Mouse (Mus musculus) MEL (cell line): Measurements from ENCODE around the gene Tecta. TPM values are rescaled to one million over a fixed set of nuclear protein-coding genes. Genes with fewer than 3 reads are reported as not detected.

Source experiments
- DNase-seq: peaks from one replicate; pipeline ENCODE4 v3.0.0; 2011; ENCODE audit warnings: low read depth, low spot score
- H3K27ac ChIP-seq: 2 replicates; pipeline ENCODE4 v1.5.1; 2012; ENCODE audit warnings: low read depth, mild to moderate bottlenecking, control low read depth, low read length, moderate library complexity; ENCODE audit not compliant: control insufficient read depth
- H3K27me3 ChIP-seq, 2 experiments: fragments of 150-350 bp in 1 of 2; sonication (generic) in 1 of 2; 2 replicates each; pipeline ENCODE4 v1.6.1; 2012; ENCODE audit warnings: low read length in 2 of 2, mild to moderate bottlenecking in 2 of 2, improper control_type of control experiment in 1 of 2, moderate library complexity in 1 of 2; ENCODE audit not compliant: insufficient read depth in 2 of 2, control insufficient read depth in 1 of 2
- H3K36me3 ChIP-seq, 2 experiments: 2 replicates each; pipeline ENCODE4 v1.6.1; 2012 to 2014; ENCODE audit warnings: low read length in 2 of 2, improper control_type of control experiment in 1 of 2, inconsistent platforms in 1 of 2, mild to moderate bottlenecking in 1 of 2; ENCODE audit not compliant: insufficient read depth in 2 of 2, control insufficient read depth in 1 of 2
- H3K4me1 ChIP-seq, 2 experiments: fragments of 150-350 bp in 1 of 2; sonication (generic) in 1 of 2; 2 replicates each; pipeline ENCODE4 v1.6.1; 2012; ENCODE audit warnings: low read length in 2 of 2, improper control_type of control experiment in 1 of 2, mild to moderate bottlenecking in 1 of 2; ENCODE audit not compliant: insufficient read depth in 2 of 2, control insufficient read depth in 1 of 2
- H3K4me3 ChIP-seq, 2 experiments: fragments of 150-350 bp in 1 of 2; sonication (generic) in 1 of 2; 2 replicates each; pipeline ENCODE4 v1.5.1; 2012; ENCODE audit warnings: low read depth in 2 of 2, low read length in 2 of 2, mild to moderate bottlenecking in 2 of 2, moderate library complexity in 2 of 2, control low read depth in 1 of 2, improper control_type of control experiment in 1 of 2; ENCODE audit not compliant: control insufficient read depth in 1 of 2, insufficient read depth in 1 of 2
- H3K79me2 ChIP-seq: 2 replicates; pipeline ENCODE4 v1.6.1; 2012; ENCODE audit warnings: mild to moderate bottlenecking, low read length, moderate library complexity; ENCODE audit not compliant: control insufficient read depth, poor library complexity, insufficient read depth
- H3K9ac ChIP-seq: 2 replicates; pipeline ENCODE4 v1.6.1; 2012; ENCODE audit warnings: low read depth, mild to moderate bottlenecking, control low read depth, low read length, moderate library complexity; ENCODE audit not compliant: control insufficient read depth, poor library complexity, severe bottlenecking
- H3K9me3 ChIP-seq: fragments of 150-350 bp; sonication (generic); replicated peaks from 2 replicates; pipeline ENCODE4 v1.6.1; 2012; ENCODE audit warnings: mild to moderate bottlenecking, low read length, improper control_type of control experiment, moderate library complexity; ENCODE audit not compliant: insufficient read depth
- BHLHE40 ChIP-seq: IDR thresholded peaks from 2 replicates; pipeline ENCODE4 v1.6.1; 2012; ENCODE audit warnings: low read depth, mild to moderate bottlenecking, inconsistent platforms, low read length, improper control_type of control experiment, borderline replicate concordance
- CHD1 ChIP-seq: IDR thresholded peaks from 2 replicates; pipeline ENCODE4 v1.6.1; 2012; ENCODE audit warnings: low read depth, mild to moderate bottlenecking, inconsistent platforms, low read length, improper control_type of control experiment
- E2F4 ChIP-seq: IDR thresholded peaks from 2 replicates; pipeline ENCODE4 v1.6.1; 2011; ENCODE audit warnings: low read depth, low read length, improper control_type of control experiment, borderline replicate concordance
- EP300 ChIP-seq, 2 experiments: IDR thresholded peaks; 2 replicates each; pipeline ENCODE4 v1.6.1; 2011; ENCODE audit warnings: improper control_type of control experiment in 2 of 2, low read length in 2 of 2, low read depth in 1 of 2, mild to moderate bottlenecking in 1 of 2
- GABPA ChIP-seq: IDR thresholded peaks from 2 replicates; pipeline ENCODE4 v1.6.1; 2012; ENCODE audit warnings: low read depth, mild to moderate bottlenecking, inconsistent platforms, low read length, improper control_type of control experiment, moderate library complexity
- GATA1 ChIP-seq: IDR thresholded peaks from 2 replicates; pipeline ENCODE4 v1.6.1; 2011; ENCODE audit warnings: low read depth, low read length, improper control_type of control experiment
- JUND ChIP-seq: IDR thresholded peaks from 2 replicates; pipeline ENCODE4 v1.6.1; 2011; ENCODE audit warnings: low read depth, mild to moderate bottlenecking, improper control_type of control experiment, low read length
- MAFK ChIP-seq: IDR thresholded peaks from 2 replicates; pipeline ENCODE4 v1.6.1; 2011; ENCODE audit warnings: low read depth, mild to moderate bottlenecking, low read length, improper control_type of control experiment, borderline replicate concordance
- MAX ChIP-seq: IDR thresholded peaks from 2 replicates; pipeline ENCODE4 v1.6.1; 2011; ENCODE audit warnings: low read length, improper control_type of control experiment
- MAZ ChIP-seq: IDR thresholded peaks from 2 replicates; pipeline ENCODE4 v1.6.1; 2012; ENCODE audit warnings: low read depth, mild to moderate bottlenecking, inconsistent platforms, low read length, improper control_type of control experiment
- MEF2A ChIP-seq: IDR thresholded peaks from 2 replicates; pipeline ENCODE4 v1.6.1; 2014; ENCODE audit warnings: low read depth, mild to moderate bottlenecking, inconsistent platforms, low read length, improper control_type of control experiment; ENCODE audit not compliant: poor library complexity, insufficient replicate concordance, severe bottlenecking; ENCODE audit errors: extremely low read depth
- MXI1 ChIP-seq: IDR thresholded peaks from 2 replicates; pipeline ENCODE4 v1.6.1; 2011; ENCODE audit warnings: mild to moderate bottlenecking, low read depth, low read length, improper control_type of control experiment
- NRF1 ChIP-seq: IDR thresholded peaks from 2 replicates; pipeline ENCODE4 v1.6.1; 2014; ENCODE audit warnings: low read depth, mild to moderate bottlenecking, inconsistent platforms, low read length, improper control_type of control experiment, moderate library complexity; ENCODE audit not compliant: poor library complexity, insufficient read depth, severe bottlenecking
- POLR2AphosphoS2 ChIP-seq: IDR thresholded peaks from 2 replicates; pipeline ENCODE4 v1.6.1; 2011; ENCODE audit warnings: low read length, improper control_type of control experiment
- RCOR1 ChIP-seq: IDR thresholded peaks from 2 replicates; pipeline ENCODE4 v1.6.1; 2012; ENCODE audit warnings: low read depth, mild to moderate bottlenecking, inconsistent platforms, low read length, improper control_type of control experiment
- SIN3A ChIP-seq: IDR thresholded peaks from 2 replicates; pipeline ENCODE4 v1.6.1; 2012; ENCODE audit warnings: low read length, improper control_type of control experiment, inconsistent platforms
- TAL1 ChIP-seq: IDR thresholded peaks from 2 replicates; pipeline ENCODE4 v1.6.1; 2012; ENCODE audit warnings: mild to moderate bottlenecking, inconsistent platforms, low read length, moderate library complexity, mixed read lengths
- TBP ChIP-seq: IDR thresholded peaks from 2 replicates; pipeline ENCODE4 v1.8.0; 2011; ENCODE audit warnings: low read depth, low read length, improper control_type of control experiment
- TCF12 ChIP-seq: IDR thresholded peaks from 2 replicates; pipeline ENCODE4 v1.6.1; 2014; ENCODE audit warnings: low read depth, mild to moderate bottlenecking, inconsistent platforms, low read length, improper control_type of control experiment, moderate library complexity
- UBTF ChIP-seq: IDR thresholded peaks from 2 replicates; pipeline ENCODE4 v1.6.1; 2012; ENCODE audit warnings: low read depth, mild to moderate bottlenecking, inconsistent platforms, low read length, improper control_type of control experiment, moderate library complexity, borderline replicate concordance; ENCODE audit not compliant: insufficient read depth
- USF2 ChIP-seq, 2 experiments: IDR thresholded peaks; 2 replicates each; pipeline ENCODE4 v1.6.1; 2011 to 2012; ENCODE audit warnings: improper control_type of control experiment in 2 of 2, low read length in 2 of 2, borderline replicate concordance in 1 of 2, inconsistent platforms in 1 of 2, low read depth in 1 of 2, mild to moderate bottlenecking in 1 of 2; ENCODE audit not compliant: insufficient read depth in 1 of 2
- ZC3H11A ChIP-seq: IDR thresholded peaks from 2 replicates; pipeline ENCODE4 v1.6.1; 2012; ENCODE audit warnings: low read depth, mild to moderate bottlenecking, inconsistent platforms, low read length, improper control_type of control experiment
- ZKSCAN1 ChIP-seq: IDR thresholded peaks from 2 replicates; pipeline ENCODE4 v1.6.1; 2012; ENCODE audit warnings: low read depth, mild to moderate bottlenecking, inconsistent platforms, low read length, improper control_type of control experiment, moderate library complexity
- ZMIZ1 ChIP-seq: IDR thresholded peaks from 2 replicates; pipeline ENCODE4 v1.6.1; 2012; ENCODE audit warnings: low read depth, mild to moderate bottlenecking, inconsistent platforms, low read length, improper control_type of control experiment, moderate library complexity
- ZNF384 ChIP-seq: IDR thresholded peaks from 2 replicates; pipeline ENCODE4 v1.6.1; 2012; ENCODE audit warnings: low read depth, mild to moderate bottlenecking, inconsistent platforms, low read length, improper control_type of control experiment
- polyA plus RNA-seq, 2 experiments: library from polyadenylated mRNA; stranded (reverse) in 1 of 2; unstranded in 1 of 2; fragments of >175 nt in 1 of 2; fragments of >200 nt in 1 of 2; gene quantifications; 2 replicates each; pipeline versions ENCODE4 v1.2.1 to v1.2.4; 2012; ENCODE audit warnings: low replicate concordance in 2 of 2, low read depth in 1 of 2; ENCODE audit not compliant: insufficient read length in 2 of 2, insufficient read depth in 1 of 2, missing spikeins in 1 of 2
- total RNA-seq: library from RNA; depleted of rRNA; stranded (reverse); fragments of 300-350 nt; gene quantifications from 2 replicates; pipeline ENCODE4 v1.2.3, GENCODE M21; 2012

Tecta gene
- total and polyA plus RNA-seq, 3 experiments = not detected

DNA sequence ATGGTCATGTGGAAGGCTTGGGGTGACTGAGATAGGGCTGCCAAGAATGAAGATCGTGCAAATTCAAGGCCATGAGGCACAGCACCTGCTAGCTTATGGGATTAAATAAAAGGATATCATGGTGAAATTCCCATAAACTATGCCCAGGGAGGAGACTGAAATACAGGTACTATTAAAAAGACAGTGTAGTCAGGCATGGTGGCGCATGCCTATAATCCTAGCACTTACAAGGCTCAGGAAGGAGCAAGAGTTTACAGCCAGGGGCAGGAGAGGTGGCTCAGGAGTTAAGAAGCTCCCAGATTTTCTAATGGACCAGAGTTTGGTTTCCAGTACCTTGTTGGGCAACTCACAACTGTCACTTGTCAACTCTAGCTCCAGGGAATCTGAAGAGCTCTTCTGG lies 31.9 kb upstream of the Tecta start:
- no peak for DNase-seq
- Histone ChIP-seq H3K27me3 (no peaks in the 10 kb centered on the region), H3K9me3 (no peaks in the 10 kb centered on the region), H3K4me3 (no peak overlapping the region), H3K4me1 (no peaks in the 10 kb centered on the region), H3K9ac (no peak overlapping the region), H3K79me2 (no peaks in the 10 kb centered on the region), H3K27ac (no peak overlapping the region), H3K36me3 (peaks cover 0 to 30% of the 10 kb centered on the region in 2 experiments; a peak in 2 of 4 replicates)
- TF ChIP-seq MAFK (no peak), TBP (no peak), POLR2AphosphoS2 (no peak), TCF12 (no peak), ZC3H11A (no peak), SIN3A (no peak), MEF2A (no peak), UBTF (no peak), USF2 (IDR thresholded peaks at IDR 0.05; ENCODE audit: borderline replicate concordance in 1 of 2, insufficient read depth in 1 of 2, low read depth in 1 of 2, low read length in 2 of 2) (no peak), BHLHE40 (no peak), MAX (no peak), CHD1 (no peak)

DNA sequence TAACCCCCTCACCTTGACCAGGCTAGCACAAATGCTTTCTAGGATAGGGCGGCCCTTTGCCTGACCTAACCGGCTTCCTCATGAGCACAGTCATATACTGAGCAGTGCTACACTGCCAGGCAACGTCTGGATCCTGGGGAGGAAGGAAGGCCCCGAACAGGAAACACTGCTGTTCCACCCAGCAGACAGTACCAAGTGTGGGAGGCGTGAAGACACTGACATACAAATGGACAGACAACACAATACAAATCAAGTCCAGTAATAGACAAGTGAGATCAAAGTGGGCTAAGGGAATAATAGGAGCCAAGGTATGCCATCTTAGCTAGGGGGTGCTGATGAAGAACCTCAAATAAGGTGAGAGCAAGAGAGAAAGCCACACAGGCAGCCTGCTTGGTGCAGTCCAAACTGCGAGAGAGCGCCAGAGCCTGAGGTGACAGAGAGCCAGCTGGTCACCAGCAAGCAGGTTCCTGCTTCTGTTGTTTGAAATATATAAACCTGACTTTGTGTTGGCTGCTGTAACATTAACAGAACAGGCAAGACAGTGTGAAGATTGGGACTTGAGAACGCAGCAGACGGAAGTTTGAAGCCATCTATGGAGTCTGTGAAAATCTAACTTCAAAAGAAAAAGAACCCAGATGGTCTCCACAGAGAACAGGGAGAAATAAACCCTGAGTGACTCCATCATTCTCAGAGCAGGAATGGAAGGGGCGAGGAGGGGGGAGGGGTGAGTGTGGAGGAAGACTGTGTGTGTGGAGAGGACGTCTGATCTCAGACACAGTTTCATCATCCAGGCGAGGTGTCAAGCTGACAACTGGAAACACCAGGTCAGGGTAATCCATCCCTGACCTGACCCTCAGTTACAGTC lies 28.6 kb upstream of the Tecta start:
- DNase-seq = no peak
- Histone ChIP-seq H3K9ac (no peak overlapping the region), H3K27me3 (no peaks in the 10 kb centered on the region), H3K4me1 (no peaks in the 10 kb centered on the region), H3K9me3 (no peaks in the 10 kb centered on the region), H3K36me3 (peaks cover 0 to 28% of the 10 kb centered on the region in 2 experiments; a peak in 2 of 4 replicates), H3K79me2 (no peaks in the 10 kb centered on the region), H3K4me3 (no peak overlapping the region), H3K27ac (no peak overlapping the region)
- TF ChIP-seq MXI1 (no peak), MAZ (no peak), MAX (no peak), MAFK (no peak), EP300 (IDR thresholded peaks at IDR 0.05; ENCODE audit: low read depth in 1 of 2, low read length in 2 of 2) (no peak), GABPA (no peak), ZKSCAN1 (no peak), ZNF384 (no peak), NRF1 (no peak), JUND (no peak), E2F4 (no peak), RCOR1 (no peak), ZMIZ1 (no peak), GATA1 (no peak), TAL1 (no peak), CHD1 (no peak), BHLHE40 (no peak), USF2 (IDR thresholded peaks at IDR 0.05; ENCODE audit: borderline replicate concordance in 1 of 2, insufficient read depth in 1 of 2, low read depth in 1 of 2, low read length in 2 of 2) (no peak)
